Mouse (Mus musculus): ENCODE results near the gene Lysmd1.
A peak's percentile ranks its signal among the peaks of the same experiment; 100 is the strongest.

Gene Lysmd1

DNA sequence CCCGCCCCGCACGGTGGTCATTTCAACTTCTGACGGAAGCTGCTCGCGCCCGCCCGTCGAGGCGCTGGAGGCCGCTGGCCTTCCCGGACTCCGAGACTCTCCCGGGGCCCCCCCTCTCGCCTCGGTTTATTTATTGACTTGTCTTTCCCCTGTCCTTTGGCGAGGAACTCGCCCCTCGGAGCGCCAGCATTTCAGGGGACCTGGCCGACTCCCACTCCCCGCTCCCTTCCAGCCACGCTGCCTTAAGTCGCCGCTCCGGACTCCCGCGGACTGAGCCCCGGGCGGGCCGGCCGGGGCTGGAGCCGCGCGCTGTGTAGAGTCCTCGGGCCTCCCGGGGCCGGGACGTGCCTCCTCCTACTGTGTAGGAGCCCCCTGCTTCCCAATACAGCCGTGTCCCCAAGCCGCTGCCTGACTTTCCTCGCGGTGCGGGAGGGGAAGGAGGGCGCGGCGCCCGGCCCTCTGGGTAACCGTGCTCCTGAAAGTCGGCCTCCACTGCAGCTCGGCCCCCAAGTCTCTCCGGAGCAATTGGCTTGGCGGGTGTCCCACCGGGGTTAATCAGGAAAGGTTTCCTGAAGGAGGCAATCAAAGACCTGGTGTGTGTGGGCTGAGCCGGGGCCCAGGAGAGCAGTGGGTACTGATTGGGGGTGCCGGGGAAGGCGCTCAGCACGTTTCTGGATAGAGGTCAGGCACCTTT lies 39.5 kb downstream of the Lysmd1 start:
- DNase-seq (ENCODE audit: low spot score): peak; percentile 81

DNA sequence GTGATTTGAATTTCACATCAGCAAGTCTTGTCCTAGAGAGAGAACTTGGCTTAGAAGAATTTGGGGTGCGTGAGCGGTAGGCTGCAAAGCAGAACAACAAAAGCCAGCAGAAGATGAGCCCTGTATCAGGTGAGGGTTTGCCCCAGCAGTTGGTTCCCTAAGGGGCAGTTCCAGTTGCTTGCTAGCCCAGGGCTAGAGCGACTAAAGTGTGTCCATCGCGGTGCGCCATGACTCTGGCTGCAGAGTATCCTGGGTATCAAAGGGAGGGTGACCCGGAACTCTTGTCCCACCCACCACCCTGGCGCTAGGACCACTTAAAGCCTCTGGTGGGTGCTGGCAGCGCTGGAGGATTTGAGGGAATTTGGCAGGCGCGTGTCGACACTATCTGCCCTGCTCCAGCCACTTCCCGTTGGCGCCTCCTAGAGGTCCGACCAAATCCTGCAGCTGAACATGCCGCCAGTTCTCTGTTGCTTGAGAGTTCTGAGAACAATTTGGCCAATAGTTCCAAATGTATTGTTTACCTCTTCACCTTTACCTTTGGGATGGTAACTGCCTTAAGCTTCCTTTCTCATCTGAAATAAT lies 40.2 kb downstream of the Lysmd1 start:
- peak; percentile 94 for DNase-seq (ENCODE audit: low spot score)

DNA sequence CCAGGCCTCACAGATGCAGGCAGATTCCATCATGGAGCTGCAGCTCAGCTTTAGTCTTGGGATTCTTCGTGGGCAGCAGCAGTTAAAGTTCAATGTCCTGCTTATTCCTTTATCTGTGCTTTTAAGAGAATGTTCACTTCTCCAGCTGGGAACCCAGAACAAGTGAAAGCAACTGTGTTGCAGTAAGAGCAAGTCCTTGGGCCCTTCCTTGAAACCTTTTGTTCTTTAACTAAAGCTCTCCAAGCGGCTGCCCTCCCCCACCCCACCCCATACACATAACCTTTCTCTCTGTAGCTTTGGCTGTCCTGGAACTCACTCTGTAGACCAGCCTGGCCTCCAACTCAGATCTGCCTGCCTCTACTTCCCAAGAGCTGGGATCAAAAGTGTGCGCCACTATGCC lies 42.6 kb downstream of the Lysmd1 start:
- DNase-seq (ENCODE audit: low spot score): peak; percentile 47

DNA sequence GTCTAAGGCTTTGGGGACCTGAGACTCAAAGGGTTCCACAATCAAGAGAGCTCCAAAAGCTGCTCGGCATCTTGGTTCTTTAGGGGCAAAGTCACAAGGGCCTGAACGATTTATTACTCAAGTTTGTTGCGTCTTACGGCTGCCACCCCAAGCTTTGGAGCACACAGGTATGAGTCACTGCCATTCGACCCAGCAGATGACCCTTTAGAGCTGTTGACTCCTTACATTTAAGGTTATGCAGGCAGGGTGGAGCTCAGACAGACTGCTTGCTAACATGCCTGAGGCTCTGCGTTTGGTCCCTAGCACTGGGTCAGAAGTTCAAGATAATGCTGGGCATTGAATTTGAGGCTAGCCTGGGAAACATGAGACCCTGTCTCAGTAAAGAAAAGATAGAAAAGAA lies 43.7 kb downstream of the Lysmd1 start:
- DNase-seq (ENCODE audit: low spot score): peak; percentile 45

DNA sequence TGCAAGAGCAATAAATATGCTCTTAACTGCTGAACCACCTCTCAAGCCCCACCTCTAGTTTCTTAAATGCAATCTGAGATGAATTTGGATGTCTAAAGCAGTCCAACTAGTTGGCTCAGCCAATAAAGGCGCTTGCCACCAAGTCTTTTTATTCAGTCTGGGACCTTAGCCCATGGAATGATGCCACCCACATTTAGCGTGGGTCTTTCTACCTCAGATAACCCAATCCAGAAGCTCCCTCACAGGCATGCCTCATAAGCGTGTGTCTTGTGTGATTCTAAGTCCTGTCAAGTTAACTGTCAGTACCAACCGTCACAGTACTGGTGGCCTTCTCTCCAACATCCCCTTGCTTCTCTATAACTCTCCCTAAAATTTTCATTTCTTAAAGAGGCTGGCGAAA lies 45.1 kb downstream of the Lysmd1 start:
- DNase-seq (ENCODE audit: low spot score): no peak

DNA sequence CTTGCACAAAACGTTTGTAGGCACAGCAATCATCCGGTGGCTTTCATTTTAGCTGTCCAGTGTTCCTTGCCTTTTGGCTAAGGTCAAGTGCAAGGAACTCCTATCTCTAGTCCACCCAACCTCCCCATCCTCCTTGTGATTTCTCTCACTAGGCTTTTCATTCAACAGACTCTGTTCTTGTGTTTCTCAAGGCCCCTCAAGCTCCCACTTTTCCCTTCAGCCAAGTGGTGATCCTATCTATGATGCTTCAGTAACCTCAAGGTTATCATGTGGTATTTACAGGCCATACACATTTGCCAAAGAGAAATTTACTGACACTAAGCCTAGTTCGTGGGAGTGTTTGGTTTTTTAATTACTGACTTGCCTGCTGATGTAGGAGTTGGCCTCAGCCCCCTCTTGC lies 46.0 kb downstream of the Lysmd1 start:
- DNase-seq (ENCODE audit: low spot score): no peak

DNA sequence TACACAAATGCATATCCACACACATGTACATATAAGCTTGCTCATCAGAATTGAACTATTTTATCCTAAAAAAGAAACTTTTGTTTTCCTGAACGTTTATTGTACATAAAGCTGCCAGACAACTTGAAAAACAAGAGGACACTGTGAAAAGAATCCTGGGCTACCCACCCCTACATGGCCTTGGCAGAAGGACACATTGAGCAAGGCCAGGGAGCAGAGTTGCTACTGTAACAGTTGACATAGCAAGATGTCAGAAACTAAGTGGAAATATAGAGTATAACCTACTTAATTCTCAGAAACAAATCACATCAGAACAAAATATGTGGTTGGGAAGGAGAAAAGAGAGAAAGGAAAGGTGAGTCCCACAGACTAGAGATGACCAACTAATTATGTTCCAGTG lies 48.0 kb downstream of the Lysmd1 start:
- no peak for DNase-seq (ENCODE audit: low spot score)

DNA sequence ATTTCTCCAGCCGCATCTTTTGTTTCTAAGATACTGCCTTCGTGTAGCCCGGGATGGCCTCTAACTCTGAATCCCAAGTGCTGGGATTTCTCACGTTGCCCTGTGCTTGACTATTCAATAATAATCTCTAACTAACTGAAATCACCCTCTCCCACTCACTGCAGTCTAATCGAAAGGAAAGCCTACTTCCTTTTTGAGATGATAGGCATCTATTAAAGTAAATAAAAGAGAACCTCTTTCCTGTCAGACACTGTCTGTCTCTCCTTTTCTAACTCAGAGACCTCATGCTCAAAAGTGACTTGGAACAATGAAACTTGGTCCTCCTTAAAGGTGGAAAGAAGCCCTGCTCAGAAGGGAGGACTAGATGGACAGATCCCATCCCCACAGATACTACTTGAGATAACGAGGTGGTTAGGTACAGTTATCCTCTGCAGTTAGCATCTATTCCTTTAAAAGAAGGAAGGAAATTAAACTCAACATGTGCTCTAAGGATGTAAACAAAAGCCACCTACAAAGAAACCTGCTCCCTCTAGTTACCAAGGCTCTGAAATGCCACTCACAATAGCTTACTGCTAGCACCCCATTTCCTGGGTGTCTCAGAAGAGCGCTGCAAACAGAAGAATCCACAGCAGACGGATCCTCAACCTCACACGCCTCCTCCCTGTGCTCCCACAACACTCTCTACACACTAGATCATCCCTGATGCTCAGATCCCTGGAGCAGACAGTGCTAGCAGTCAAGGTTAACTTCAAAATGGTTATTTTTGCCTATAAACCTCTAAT lies 51.1 kb downstream of the Lysmd1 start:
- DNase-seq (ENCODE audit: low spot score): no peak

DNA sequence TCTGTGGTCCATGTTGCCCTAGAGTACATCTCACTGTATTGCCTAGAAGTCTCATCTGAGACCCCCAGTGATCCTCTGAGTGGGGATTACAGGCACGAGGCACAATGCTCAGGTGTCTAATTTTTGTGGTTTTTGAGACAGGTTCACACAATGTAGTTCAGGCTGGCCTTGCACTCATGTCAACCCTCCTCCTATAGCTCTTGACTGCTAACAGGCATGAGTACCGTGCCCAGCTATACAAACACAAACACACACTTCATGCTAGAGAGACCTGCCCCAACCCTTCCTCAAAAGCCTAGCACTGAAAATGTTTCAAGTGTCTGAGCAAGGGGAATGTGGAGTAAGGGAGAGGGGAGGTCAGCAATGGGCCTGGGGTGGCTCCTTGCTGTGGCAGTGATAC lies 52.2 kb downstream of the Lysmd1 start:
- no peak for DNase-seq (ENCODE audit: low spot score)

DNA sequence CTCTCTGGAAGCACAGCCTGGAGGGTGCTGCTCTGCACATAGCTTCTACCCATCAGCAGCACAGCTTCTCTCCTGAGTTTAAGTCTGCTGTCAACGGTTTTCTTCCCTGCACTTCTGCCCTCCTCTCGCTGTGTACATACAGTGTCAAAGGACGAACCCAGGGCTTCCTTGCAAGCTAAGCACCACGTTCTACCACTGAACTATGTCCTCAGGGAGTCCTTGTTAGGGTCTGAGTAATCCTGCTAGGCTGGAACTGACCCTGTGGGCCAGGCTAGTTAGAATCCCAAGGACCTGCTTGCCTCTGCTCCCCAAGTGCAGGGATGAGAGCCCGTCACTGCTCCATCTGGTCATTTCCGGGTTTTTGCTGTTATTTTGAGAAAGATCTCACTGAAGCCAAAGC lies 53.0 kb downstream of the Lysmd1 start:
- DNase-seq (ENCODE audit: low spot score): no peak
